Mouse (Mus musculus) forebrain, embryonic 12.5 days (tissue): ENCODE data around the gene Olfr1229. TPM values are rescaled to one million over a fixed set of nuclear protein-coding genes. Genes with fewer than 3 reads are reported as not detected.

Experiments used
- ATAC-seq: fragments of 200-750 bp; cut with Nextera tagmentation; 2 replicates; pipeline ENCODE4 v1.8.0; 2017; ENCODE audit warnings: moderate TSS enrichment; ENCODE audit not compliant: low FRiP score
- H3K27ac ChIP-seq: fragments of 300-500 bp; sonication (generic); 2 replicates; pipeline ENCODE4 v1.5.1; 2016; ENCODE audit warnings: mild to moderate bottlenecking
- H3K27me3 ChIP-seq: fragments of 300-500 bp; sonication (generic); 2 replicates; pipeline ENCODE4 v1.6.1; 2016; ENCODE audit warnings: mild to moderate bottlenecking
- H3K36me3 ChIP-seq: fragments of 300-500 bp; sonication (generic); replicated peaks from 2 replicates; pipeline ENCODE4 v1.6.1; 2016; ENCODE audit warnings: mild to moderate bottlenecking
- H3K4me1 ChIP-seq: fragments of 300-500 bp; sonication (generic); 2 replicates; pipeline ENCODE4 v1.6.1; 2016
- H3K4me2 ChIP-seq: fragments of 300-500 bp; sonication (generic); 2 replicates; pipeline ENCODE4 v1.6.1; 2016; ENCODE audit warnings: mild to moderate bottlenecking, moderate library complexity
- H3K4me3 ChIP-seq: fragments of 300-500 bp; sonication (generic); replicated peaks from 2 replicates; pipeline ENCODE4 v1.5.1; 2016; ENCODE audit warnings: mild to moderate bottlenecking
- H3K9ac ChIP-seq: fragments of 300-500 bp; sonication (generic); 2 replicates; pipeline ENCODE4 v1.6.1; 2016; ENCODE audit warnings: mild to moderate bottlenecking
- H3K9me3 ChIP-seq: fragments of 300-500 bp; sonication (generic); 2 replicates; pipeline ENCODE4 v1.6.1; 2016
- WGBS: fragments of 180-500 bp; shearing (Covaris S2); methylation state at CpG from one replicate; pipeline ENCODE4 v1.1.7; 2016; 5-methylcytosine and 5-hydroxymethylcytosine counted together
- polyA plus RNA-seq: library from polyadenylated mRNA; unstranded; fragments of >200 nt; fragmentation: Nextera tagmentation; extraction: Ambion mirVana; gene quantifications from 2 replicates; pipeline ENCODE4 v1.2.1, GENCODE M21; 2016

Gene Olfr1229
- not detected in 2 replicates for polyA plus RNA-seq

- Histone ChIP-seq H3K27ac (no peak within 1 kb of the TSS), H3K36me3 (no peaks in the 10 kb centered on the region), H3K9ac (no peak within 1 kb of the TSS), H3K27me3 (no peaks in the 10 kb centered on the region), H3K4me3 (no peak within 1 kb of the TSS), H3K4me2 (no peak within 1 kb of the TSS), H3K4me1 (no peaks in the 10 kb centered on the region), H3K9me3 (no peaks in the 10 kb centered on the region)
- WGBS: 79% methylated on average over 2 of the region's 2 CpGs
- ATAC-seq: no peak
Observed at GRCm38 (mm10) chr2:89287914-89288313, at the start of gene Olfr1229. Gene Olfr1229 (minus strand): TSS chr2:89288014.

- Histone ChIP-seq H3K36me3 (no peaks in the 10 kb centered on the region), H3K4me1 (no peaks in the 10 kb centered on the region), H3K4me2 (no peak within 1 kb of the TSS), H3K27ac (no peak within 1 kb of the TSS), H3K9me3 (no peaks in the 10 kb centered on the region), H3K27me3 (no peaks in the 10 kb centered on the region), H3K9ac (no peak within 1 kb of the TSS), H3K4me3 (no peak within 1 kb of the TSS)
- no peak for ATAC-seq
Observed at GRCm38 (mm10) chr2:89329575-89329974, 41.8 kb upstream of the Olfr1229 start, which contains the start of gene Olfr1232. Gene Olfr1232 (minus strand): TSS chr2:89329675.

GRCm38 (mm10) chr2:89306974-89307373 is 19.2 kb upstream of the Olfr1229 start, which contains the start of gene Olfr1231:
Gene Olfr1231 (minus strand): TSS chr2:89307074.
- 66% methylated on average over 2 of the region's 2 CpGs for WGBS
- no peak for ATAC-seq

GRCm38 (mm10) chr2:89297168-89297567 is 9.4 kb upstream of the Olfr1229 start, which contains the start of gene Olfr1230:
Gene Olfr1230 (minus strand): TSS chr2:89297268.
- 86% methylated on average over 1 of the region's 1 CpGs for WGBS
- no peak within 1 kb of the TSS for H3K4me2 ChIP-seq
- no peaks in the 10 kb centered on the region for H3K36me3 ChIP-seq
- no peaks in the 10 kb centered on the region for H3K9me3 ChIP-seq
- no peak within 1 kb of the TSS for H3K27ac ChIP-seq
- no peak within 1 kb of the TSS for H3K4me3 ChIP-seq
- H3K9ac ChIP-seq: no peak within 1 kb of the TSS
- H3K27me3 ChIP-seq: no peaks in the 10 kb centered on the region
- no peaks in the 10 kb centered on the region for H3K4me1 ChIP-seq
- no peak for ATAC-seq

More at GRCm38 (mm10) chr2:89306974-89307373, 19.2 kb upstream of the Olfr1229 start, which contains the start of gene Olfr1231:
- no peaks in the 10 kb centered on the region for H3K9me3 ChIP-seq
- no peaks in the 10 kb centered on the region for H3K36me3 ChIP-seq
- H3K27ac ChIP-seq: no peak within 1 kb of the TSS
- H3K9ac ChIP-seq: no peak within 1 kb of the TSS
- H3K27me3 ChIP-seq: no peaks in the 10 kb centered on the region
- H3K4me2 ChIP-seq: no peak within 1 kb of the TSS
- H3K4me1 ChIP-seq: no peaks in the 10 kb centered on the region
- no peak within 1 kb of the TSS for H3K4me3 ChIP-seq

GRCm38 (mm10) chr2:89253962-89254361 is 33.9 kb downstream of the Olfr1229 start, which contains the start of gene Olfr1228:
Gene Olfr1228 (minus strand): TSS chr2:89254062.
- H3K4me2 ChIP-seq: no peak within 1 kb of the TSS
- no peaks in the 10 kb centered on the region for H3K4me1 ChIP-seq
- no peak within 1 kb of the TSS for H3K4me3 ChIP-seq
- no peak within 1 kb of the TSS for H3K9ac ChIP-seq
- H3K27ac ChIP-seq: no peak within 1 kb of the TSS
- H3K9me3 ChIP-seq: no peaks in the 10 kb centered on the region
- no peaks in the 10 kb centered on the region for H3K36me3 ChIP-seq
- ATAC-seq: no peak
- H3K27me3 ChIP-seq: no peaks in the 10 kb centered on the region

Other genes with a start within 250 kb of the Olfr1229 start
- not detected in 2 replicates for gene Olfr1218, start 226.8 kb downstream of the Olfr1229 start, polyA plus RNA-seq
- not detected in 2 replicates for gene Olfr1219, start 204.5 kb downstream of the Olfr1229 start, polyA plus RNA-seq
- gene Olfr1220, start 181.2 kb downstream of the Olfr1229 start, polyA plus RNA-seq: not detected in 2 replicates
- gene Olfr1221, start 170.7 kb downstream of the Olfr1229 start, polyA plus RNA-seq: not detected in 2 replicates
- not detected in 2 replicates for gene Olfr1222, start 155.0 kb downstream of the Olfr1229 start, polyA plus RNA-seq
- not detected in 2 replicates for gene Olfr1223, start 136.5 kb downstream of the Olfr1229 start, polyA plus RNA-seq
- gene Olfr1224-ps1, start 123.9 kb downstream of the Olfr1229 start, polyA plus RNA-seq: not detected in 2 replicates
- not detected in 2 replicates for gene Olfr1225, start 113.3 kb downstream of the Olfr1229 start, polyA plus RNA-seq
- gene Olfr1226, start 88.0 kb downstream of the Olfr1229 start, polyA plus RNA-seq: not detected in 2 replicates
- not detected in 2 replicates for gene Olfr1228, start 34.0 kb downstream of the Olfr1229 start, polyA plus RNA-seq
- not detected in 2 replicates for gene Olfr1230, start 9.3 kb upstream of the Olfr1229 start, polyA plus RNA-seq
- not detected in 2 replicates for gene Olfr1231, start 19.1 kb upstream of the Olfr1229 start, polyA plus RNA-seq
- not detected in 2 replicates for gene Olfr1232, start 41.7 kb upstream of the Olfr1229 start, polyA plus RNA-seq
- not detected in 2 replicates for gene Olfr1233, start 54.4 kb upstream of the Olfr1229 start, polyA plus RNA-seq
- not detected in 2 replicates for gene Olfr1234, start 76.9 kb upstream of the Olfr1229 start, polyA plus RNA-seq
- gene Olfr1238, start 121.7 kb upstream of the Olfr1229 start, polyA plus RNA-seq: not detected in 2 replicates
- not detected in 2 replicates for gene Olfr1239, start 132.4 kb upstream of the Olfr1229 start, polyA plus RNA-seq
- gene Olfr1240, start 155.0 kb upstream of the Olfr1229 start, polyA plus RNA-seq: not detected in 2 replicates
- not detected in 2 replicates for gene Olfr1241, start 199.1 kb upstream of the Olfr1229 start, polyA plus RNA-seq
- not detected in 2 replicates for gene Olfr1242, start 210.3 kb upstream of the Olfr1229 start, polyA plus RNA-seq
- gene Olfr1243, start 243.5 kb upstream of the Olfr1229 start, polyA plus RNA-seq: not detected in 2 replicates